Mouse (Mus musculus): ENCODE measurements around the gene Klc3. TPM values are rescaled to one million over a fixed set of nuclear protein-coding genes. Genes with fewer than 3 reads are reported as not detected.

Klc3 gene
- polyA plus RNA-seq, 1 experiment, result 1.7 TPM

DNA sequence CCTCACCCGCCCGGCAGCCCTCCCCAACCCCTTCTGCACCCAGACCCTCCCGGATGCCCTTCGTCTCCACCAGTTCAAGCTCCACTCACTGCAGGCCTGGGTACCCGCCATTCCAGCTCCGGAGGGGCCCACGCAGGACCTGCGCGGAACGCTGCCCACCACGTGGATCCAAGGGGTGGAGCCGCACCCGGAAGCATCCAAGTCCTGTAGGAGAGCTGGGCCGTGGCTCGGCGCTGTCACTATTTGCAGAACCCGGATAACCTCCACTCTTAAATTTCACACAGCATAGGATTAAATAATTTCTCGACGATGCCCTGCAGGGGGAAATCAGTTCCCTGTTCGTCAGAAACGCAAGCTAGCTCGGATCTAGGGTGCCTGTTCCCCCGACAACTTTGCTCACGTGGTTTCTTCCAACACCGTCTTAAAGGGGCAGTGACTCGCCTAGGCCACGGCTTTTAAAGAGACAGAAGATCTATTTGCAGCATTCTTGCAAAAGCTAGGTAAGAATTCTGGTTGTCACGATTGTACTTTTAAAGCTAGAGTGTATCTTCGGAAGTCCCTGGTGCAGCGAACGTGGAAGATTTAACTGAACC, 44.5 kb downstream of the Klc3 start, which contains the start of the genes Cd3eap and Ppp1r13l:
Gene Cd3eap, minus strand, starts transcription at position 185 of the 593 bp plus-strand sequence.
Gene Ppp1r13l, plus strand, starts transcription at position 451 of the 593 bp plus-strand sequence.
- Histone ChIP-seq H3K4me3 (replicated peaks; ENCODE audit: insufficient read depth, low read depth, low read length) (peak within 1 kb of the TSS; percentile 96), H3K4me1 (ENCODE audit: control insufficient read depth, insufficient read depth, low read length) (0 out of 2 replicates have a peak, but pooled peaks cover 5% of the 10 kb centered on the region), H3K27ac (ENCODE audit: insufficient read depth, low read length) (peak within 1 kb of the TSS; percentile 53; the same call in 1 of the 2 replicates), H3K27me3 (ENCODE audit: control insufficient read depth, insufficient read depth, low read length) (no peaks in the 10 kb centered on the region)
- under 1% methylated on average over 31 of the region's 31 CpGs for WGBS
- TF ChIP-seq CTCF (IDR thresholded peaks at IDR 0.05; ENCODE audit: borderline replicate concordance, insufficient read depth, low read depth, low read length) (no peak), POLR2A (IDR thresholded peaks at IDR 0.05; ENCODE audit: borderline replicate concordance, insufficient read depth, low read length) (peak; percentile 92)
- DNase-seq, result peak; percentile 86 to 90

DNA sequence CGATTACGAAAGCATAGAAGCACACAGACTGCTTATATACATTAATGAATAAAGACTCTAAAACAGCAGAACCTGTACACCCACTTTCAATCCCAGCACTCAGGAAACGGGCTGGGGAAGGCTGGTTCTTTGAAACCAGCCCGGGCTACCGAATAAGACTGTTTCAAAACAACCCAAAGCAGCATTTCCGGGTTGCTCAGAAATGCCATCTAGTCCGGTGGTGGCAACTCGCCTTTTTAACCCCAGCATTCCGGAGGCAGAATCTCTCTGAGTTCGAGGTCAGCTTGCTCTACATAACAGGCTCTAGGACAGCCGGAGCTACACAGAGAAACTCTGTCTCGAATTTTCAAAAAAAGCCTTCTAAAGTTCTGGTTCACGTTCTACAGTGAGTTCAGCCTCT, 45.3 kb downstream of the Klc3 start:
- peak overlapping the region; percentile 96 for H3K4me3 ChIP-seq (replicated peaks; ENCODE audit: insufficient read depth, low read depth, low read length)
- no peak overlapping the region for H3K27ac ChIP-seq (ENCODE audit: insufficient read depth, low read length)
- H3K27me3 ChIP-seq (ENCODE audit: control insufficient read depth, insufficient read depth, low read length), result no peaks in the 10 kb centered on the region
- 14% methylated on average over 13 of the region's 13 CpGs for WGBS
- TF ChIP-seq POLR2A (IDR thresholded peaks at IDR 0.05; ENCODE audit: borderline replicate concordance, insufficient read depth, low read length) (no peak), CTCF (IDR thresholded peaks at IDR 0.05; ENCODE audit: borderline replicate concordance, insufficient read depth, low read depth, low read length) (no peak)
- H3K4me1 ChIP-seq (ENCODE audit: control insufficient read depth, insufficient read depth, low read length), result 0 out of 2 replicates have a peak, but pooled peaks cover 5% of the 10 kb centered on the region
- no peak for DNase-seq

- no peak for TF ChIP-seq CTCF (IDR thresholded peaks at IDR 0.05; ENCODE audit: borderline replicate concordance, insufficient read depth, low read depth, low read length)
- no peak for TF ChIP-seq POLR2A (IDR thresholded peaks at IDR 0.05; ENCODE audit: borderline replicate concordance, insufficient read depth, low read length)
- 81% methylated on average over 25 of the region's 25 CpGs for WGBS
- no peak overlapping the region for H3K4me3 ChIP-seq (replicated peaks; ENCODE audit: insufficient read depth, low read depth, low read length)
- no peak overlapping the region for H3K27ac ChIP-seq (ENCODE audit: insufficient read depth, low read length)
- 0 out of 2 replicates have a peak, but pooled peaks cover 5% of the 10 kb centered on the region for H3K4me1 ChIP-seq (ENCODE audit: control insufficient read depth, insufficient read depth, low read length)
- DNase-seq, result no peak
- H3K27me3 ChIP-seq (ENCODE audit: control insufficient read depth, insufficient read depth, low read length), result no peaks in the 10 kb centered on the region
Observed at GRCm38 (mm10) chr7:19357381-19358375, 46.2 kb downstream of the Klc3 start.

DNA sequence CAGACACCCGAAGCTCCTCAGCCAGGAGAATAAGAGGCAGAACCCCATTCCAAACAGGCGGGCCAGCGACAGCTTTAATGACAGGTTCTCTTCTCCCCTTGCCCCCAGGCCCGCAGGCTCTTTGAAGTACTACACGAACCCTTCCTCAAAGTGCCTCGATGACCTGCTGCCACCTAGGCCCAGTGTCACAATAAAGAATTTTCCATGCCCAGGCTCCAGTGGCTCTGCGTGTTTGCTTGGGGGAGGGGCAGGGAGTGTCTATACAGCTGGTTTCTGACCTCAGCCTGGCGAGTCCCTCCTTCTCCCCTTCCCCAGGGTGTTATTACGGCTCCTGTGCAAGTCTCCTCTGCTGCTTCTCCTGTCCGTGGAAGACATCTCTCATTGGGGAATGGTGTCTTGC, 47.6 kb downstream of the Klc3 start:
- no peak overlapping the region for H3K4me3 ChIP-seq (replicated peaks; ENCODE audit: insufficient read depth, low read depth, low read length)
- DNase-seq, result no peak
- H3K4me1 ChIP-seq (ENCODE audit: control insufficient read depth, insufficient read depth, low read length), result 0 out of 2 replicates have a peak, but pooled peaks cover 5% of the 10 kb centered on the region
- no peaks in the 10 kb centered on the region for H3K27me3 ChIP-seq (ENCODE audit: control insufficient read depth, insufficient read depth, low read length)
- TF ChIP-seq CTCF (IDR thresholded peaks at IDR 0.05; ENCODE audit: borderline replicate concordance, insufficient read depth, low read depth, low read length) (no peak), POLR2A (IDR thresholded peaks at IDR 0.05; ENCODE audit: borderline replicate concordance, insufficient read depth, low read length) (no peak)
- WGBS, result 56% methylated on average over 10 of the region's 10 CpGs
- H3K27ac ChIP-seq (ENCODE audit: insufficient read depth, low read length), result no peak overlapping the region

DNA sequence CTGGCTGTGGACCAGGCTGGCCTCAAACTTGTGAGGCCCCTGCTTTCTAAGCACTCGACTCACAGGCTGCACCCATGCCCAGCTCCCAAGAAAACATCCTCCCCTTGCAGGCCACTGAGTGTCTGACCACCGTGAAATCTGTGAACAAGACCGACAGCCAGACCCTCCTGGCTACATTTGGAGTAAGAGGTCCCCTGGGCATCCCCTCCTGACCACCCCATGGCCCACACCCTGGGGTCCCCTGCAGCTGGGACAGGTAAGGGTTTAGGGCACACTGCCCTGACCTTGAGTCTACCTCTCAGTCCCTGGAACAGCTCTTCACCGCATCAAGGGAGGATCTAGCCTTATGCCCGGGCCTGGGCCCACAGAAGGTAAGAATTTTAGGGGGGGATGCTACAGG, 48.9 kb downstream of the Klc3 start:
- Histone ChIP-seq H3K27ac (ENCODE audit: insufficient read depth, low read length) (no peak overlapping the region), H3K4me1 (ENCODE audit: control insufficient read depth, insufficient read depth, low read length) (0 out of 2 replicates have a peak, but pooled peaks cover 5% of the 10 kb centered on the region), H3K27me3 (ENCODE audit: control insufficient read depth, insufficient read depth, low read length) (no peaks in the 10 kb centered on the region), H3K4me3 (replicated peaks; ENCODE audit: insufficient read depth, low read depth, low read length) (no peak overlapping the region)
- TF ChIP-seq POLR2A (IDR thresholded peaks at IDR 0.05; ENCODE audit: borderline replicate concordance, insufficient read depth, low read length) (no peak), CTCF (IDR thresholded peaks at IDR 0.05; ENCODE audit: borderline replicate concordance, insufficient read depth, low read depth, low read length) (no peak)
- 80% methylated on average over 5 of the region's 5 CpGs for WGBS
- no peak for DNase-seq

GRCm38 (mm10) chr7:19350221-19350620, 53.7 kb downstream of the Klc3 start:
- Histone ChIP-seq H3K27me3 (ENCODE audit: control insufficient read depth, insufficient read depth, low read length) (no peaks in the 10 kb centered on the region), H3K27ac (ENCODE audit: insufficient read depth, low read length) (no peak overlapping the region), H3K4me1 (ENCODE audit: control insufficient read depth, insufficient read depth, low read length) (no peaks in the 10 kb centered on the region), H3K4me3 (replicated peaks; ENCODE audit: insufficient read depth, low read depth, low read length) (no peak overlapping the region)
- WGBS, result 94% methylated on average over 8 of the region's 8 CpGs
- TF ChIP-seq POLR2A (IDR thresholded peaks at IDR 0.05; ENCODE audit: borderline replicate concordance, insufficient read depth, low read length), result no peak
- TF ChIP-seq CTCF (IDR thresholded peaks at IDR 0.05; ENCODE audit: borderline replicate concordance, insufficient read depth, low read depth, low read length), result no peak
- DNase-seq, result no peak

- DNase-seq, result no peak
- no peak overlapping the region for H3K27ac ChIP-seq (ENCODE audit: insufficient read depth, low read length)
- no peaks in the 10 kb centered on the region for H3K27me3 ChIP-seq (ENCODE audit: control insufficient read depth, insufficient read depth, low read length)
- no peak for TF ChIP-seq POLR2A (IDR thresholded peaks at IDR 0.05; ENCODE audit: borderline replicate concordance, insufficient read depth, low read length)
- TF ChIP-seq CTCF (IDR thresholded peaks at IDR 0.05; ENCODE audit: borderline replicate concordance, insufficient read depth, low read depth, low read length), result no peak
- H3K4me3 ChIP-seq (replicated peaks; ENCODE audit: insufficient read depth, low read depth, low read length), result no peak overlapping the region
- WGBS, result 83% methylated on average over 13 of the region's 13 CpGs
- H3K4me1 ChIP-seq (ENCODE audit: control insufficient read depth, insufficient read depth, low read length), result peaks cover 3% of the 10 kb centered on the region; the same call in 1 of the 2 replicates
Observed at GRCm38 (mm10) chr7:19349188-19349915, 54.6 kb downstream of the Klc3 start.
